Mouse (Mus musculus): ENCODE measurements around the gene Phrf1. TPM values are rescaled to one million over a fixed set of nuclear protein-coding genes. Genes with fewer than 3 reads are reported as not detected.
A peak's percentile ranks its signal among the peaks of the same experiment; 100 is the strongest.

Gene Phrf1
- total and polyA plus RNA-seq, 2 experiments from 2014 or later: 20.4 to 28.9 TPM

DNA sequence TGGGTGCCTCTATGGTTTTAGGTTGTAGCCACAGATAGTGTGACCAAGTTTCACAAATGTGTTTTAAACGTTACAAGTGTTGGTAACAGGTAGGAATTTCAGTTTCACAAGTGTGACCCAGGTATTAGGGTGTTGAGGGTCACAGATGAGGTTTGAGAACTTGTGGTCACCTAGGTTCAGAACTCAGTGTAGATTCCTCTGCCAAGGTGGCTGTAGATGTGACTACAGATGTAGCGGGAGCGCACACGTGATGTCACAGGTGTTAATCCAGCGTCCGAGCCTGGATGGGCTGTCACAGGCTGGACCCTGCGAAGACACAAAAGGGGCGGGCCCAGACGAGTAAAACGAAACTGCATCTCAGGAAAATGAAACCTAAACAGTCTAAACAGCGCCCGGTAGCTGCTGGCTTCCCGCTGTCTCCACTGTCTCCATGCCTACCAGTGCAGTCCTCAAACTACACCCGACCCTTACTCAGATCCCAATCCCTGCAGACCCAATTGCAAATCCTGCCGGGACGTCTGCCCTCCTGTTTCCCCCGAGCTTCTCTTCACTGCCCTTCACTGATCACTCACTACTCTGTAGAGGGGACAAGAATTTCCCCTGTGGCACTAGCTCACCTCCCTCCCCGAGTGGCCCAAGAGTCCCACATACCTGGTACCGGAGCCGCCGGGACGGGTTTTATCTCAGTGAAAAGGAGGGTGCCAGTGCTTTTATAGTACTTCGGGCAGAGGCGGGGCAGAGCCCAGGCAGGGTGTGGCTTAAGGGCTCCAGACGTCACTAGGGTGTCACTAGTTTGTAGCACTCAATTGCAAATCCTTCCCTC lies 37.4 kb downstream of the Phrf1 start, which contains the start of gene Irf7:
Irf7 (minus strand) TSS at position 743 of the 823 bp plus-strand sequence.
- peak within 1 kb of the TSS; percentile 67 for H3K4me3 ChIP-seq (ENCODE audit: low read depth, low read length)
- peaks cover 9% of the 10 kb centered on the region for H3K4me1 ChIP-seq (ENCODE audit: control insufficient read depth, insufficient read depth)
- 5% methylated on average over 25 of the region's 25 CpGs for WGBS
- H3K9me3 ChIP-seq (replicated peaks; ENCODE audit: control insufficient read depth, low read length): no peaks in the 10 kb centered on the region
- H3K4me2 ChIP-seq (ENCODE audit: low read depth, low read length): peak within 1 kb of the TSS; percentile 63
- no peak for TF ChIP-seq CTCF (IDR thresholded peaks at IDR 0.05; ENCODE audit: low read depth)
- TF ChIP-seq EP300 (IDR thresholded peaks at IDR 0.05; ENCODE audit: low read depth): no peak
- peak within 1 kb of the TSS; percentile 64 for H3K9ac ChIP-seq (replicated peaks; ENCODE audit: low read depth, low read length)
- no peaks in the 10 kb centered on the region for H3K27me3 ChIP-seq (ENCODE audit: control insufficient read depth, insufficient read depth, low read length)
- DNase-seq (ENCODE audit: low spot score): peak; percentile 77
- ATAC-seq (ENCODE audit: insufficient read depth, low read depth): peak; percentile 79
- peak within 1 kb of the TSS; percentile 46; the same call in 1 of the 2 replicates for H3K27ac ChIP-seq (ENCODE audit: low read depth)
- peaks cover 32% of the 10 kb centered on the region for H3K36me3 ChIP-seq (replicated peaks; ENCODE audit: control insufficient read depth, insufficient read depth, low read length)

DNA sequence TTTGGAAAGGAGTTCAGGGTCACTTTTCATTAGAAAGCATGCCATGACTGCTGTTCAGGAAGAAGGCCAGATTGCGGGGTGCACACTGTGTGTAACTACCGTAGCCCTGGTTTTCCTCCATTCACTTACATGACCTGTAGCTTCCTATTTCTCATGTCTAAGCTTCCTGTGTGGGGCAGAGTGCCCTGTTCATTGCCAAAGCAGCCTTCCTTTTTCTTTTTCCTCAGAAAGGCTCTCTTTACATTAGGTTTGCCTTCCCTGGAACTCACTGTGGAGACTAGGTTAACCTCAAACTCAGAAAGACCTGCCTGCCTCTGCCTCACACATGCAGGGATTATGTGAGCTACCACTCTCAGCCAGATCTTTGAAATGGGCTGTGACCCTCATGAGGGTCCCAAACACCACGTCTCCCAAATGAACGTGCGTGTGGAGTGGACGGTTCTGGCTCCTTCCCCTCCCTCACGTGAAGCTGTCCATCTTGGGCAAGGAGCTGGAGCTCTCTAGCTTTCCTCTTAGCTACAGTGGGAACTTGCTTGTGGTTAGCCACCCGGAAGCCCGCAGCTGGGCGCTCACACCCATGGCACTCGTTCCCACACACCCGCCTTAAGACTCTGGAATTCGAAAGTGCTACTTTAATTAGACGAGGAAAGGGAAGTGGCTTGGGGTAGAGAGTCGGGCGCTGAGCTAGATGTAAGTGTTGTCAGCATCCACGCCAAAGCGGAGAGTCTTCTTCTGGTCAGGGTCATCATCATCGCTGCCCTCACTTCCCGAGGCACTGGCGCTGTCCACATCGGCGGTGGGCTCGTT lies 40.1 kb downstream of the Phrf1 start:
- ATAC-seq (ENCODE audit: insufficient read depth, low read depth) (no peak), DNase-seq (ENCODE audit: low spot score) (no peak)
- peaks cover 5% of the 10 kb centered on the region; the same call in 1 of the 2 replicates for H3K36me3 ChIP-seq (replicated peaks; ENCODE audit: control insufficient read depth, insufficient read depth, low read length)
- no peaks in the 10 kb centered on the region for H3K27me3 ChIP-seq (ENCODE audit: control insufficient read depth, insufficient read depth, low read length)
- WGBS: 56% methylated on average over 24 of the region's 24 CpGs
- no peak overlapping the region for H3K9ac ChIP-seq (replicated peaks; ENCODE audit: low read depth, low read length)
- H3K27ac ChIP-seq (ENCODE audit: low read depth): no peak overlapping the region
- peaks cover 9% of the 10 kb centered on the region for H3K4me1 ChIP-seq (ENCODE audit: control insufficient read depth, insufficient read depth)
- H3K9me3 ChIP-seq (replicated peaks; ENCODE audit: control insufficient read depth, low read length): no peaks in the 10 kb centered on the region
- TF ChIP-seq EP300 (IDR thresholded peaks at IDR 0.05; ENCODE audit: low read depth) (no peak), CTCF (IDR thresholded peaks at IDR 0.05; ENCODE audit: low read depth) (no peak)
- H3K4me3 ChIP-seq (ENCODE audit: low read depth, low read length): no peak overlapping the region
- peak overlapping the region; percentile 41 for H3K4me2 ChIP-seq (ENCODE audit: low read depth, low read length)

DNA sequence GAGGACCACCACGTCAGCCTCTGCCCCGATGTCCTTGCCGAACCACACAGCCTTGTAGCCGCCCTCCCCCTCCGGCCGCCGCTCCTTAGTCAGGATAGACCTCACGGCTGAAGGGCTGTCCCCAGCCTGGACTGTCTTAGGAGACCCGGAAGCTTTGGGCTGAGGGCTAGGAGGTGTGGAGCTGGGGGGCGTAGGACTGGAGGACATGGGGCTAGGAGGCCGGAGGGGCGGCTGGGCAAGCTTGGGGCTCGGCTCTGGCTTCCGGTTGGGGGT lies 40.6 kb downstream of the Phrf1 start:
- H3K27ac ChIP-seq (ENCODE audit: low read depth): no peak overlapping the region

DNA sequence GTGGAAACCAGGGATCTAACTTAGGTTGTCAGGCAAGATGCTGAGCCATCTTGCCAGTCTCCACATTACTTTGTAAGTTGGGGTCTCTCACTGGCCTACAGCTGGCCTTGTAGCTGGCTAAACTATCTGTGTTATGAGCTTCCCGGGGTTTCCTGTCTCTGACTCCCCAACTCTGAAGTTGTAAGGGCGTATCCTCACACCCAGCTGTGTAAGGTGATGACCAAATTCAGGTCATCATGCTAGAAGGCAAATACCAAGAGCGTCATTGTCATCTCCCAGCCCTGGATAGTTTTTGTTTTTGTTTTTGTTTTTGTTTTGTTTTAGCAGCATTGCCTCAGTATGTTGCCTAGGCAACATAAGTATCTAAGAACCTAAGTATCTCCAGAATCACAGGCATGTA lies 42.0 kb downstream of the Phrf1 start:
- Histone ChIP-seq H3K27ac (ENCODE audit: low read depth) (no peak overlapping the region), H3K4me1 (ENCODE audit: control insufficient read depth, insufficient read depth) (peaks cover 4% of the 10 kb centered on the region; the same call in 1 of the 2 replicates), H3K36me3 (replicated peaks; ENCODE audit: control insufficient read depth, insufficient read depth, low read length) (no peaks in the 10 kb centered on the region), H3K9me3 (replicated peaks; ENCODE audit: control insufficient read depth, low read length) (no peaks in the 10 kb centered on the region), H3K4me3 (ENCODE audit: low read depth, low read length) (no peak overlapping the region), H3K27me3 (ENCODE audit: control insufficient read depth, insufficient read depth, low read length) (no peaks in the 10 kb centered on the region), H3K4me2 (ENCODE audit: low read depth, low read length) (no peak overlapping the region), H3K9ac (replicated peaks; ENCODE audit: low read depth, low read length) (no peak overlapping the region)
- WGBS: 85% methylated on average over 3 of the region's 3 CpGs
- no peak for DNase-seq (ENCODE audit: low spot score)
- no peak for ATAC-seq (ENCODE audit: insufficient read depth, low read depth)
- TF ChIP-seq EP300 (IDR thresholded peaks at IDR 0.05; ENCODE audit: low read depth) (no peak), CTCF (IDR thresholded peaks at IDR 0.05; ENCODE audit: low read depth) (no peak)

More for the DNA sequence above, 40.6 kb downstream of the Phrf1 start:
- Histone ChIP-seq H3K27me3 (ENCODE audit: control insufficient read depth, insufficient read depth, low read length) (no peaks in the 10 kb centered on the region), H3K36me3 (replicated peaks; ENCODE audit: control insufficient read depth, insufficient read depth, low read length) (no peaks in the 10 kb centered on the region), H3K9me3 (replicated peaks; ENCODE audit: control insufficient read depth, low read length) (no peaks in the 10 kb centered on the region), H3K4me3 (ENCODE audit: low read depth, low read length) (no peak overlapping the region), H3K9ac (replicated peaks; ENCODE audit: low read depth, low read length) (no peak overlapping the region), H3K4me1 (ENCODE audit: control insufficient read depth, insufficient read depth) (peaks cover 9% of the 10 kb centered on the region), H3K4me2 (ENCODE audit: low read depth, low read length) (peak overlapping the region; percentile 41)
- TF ChIP-seq CTCF (IDR thresholded peaks at IDR 0.05; ENCODE audit: low read depth) (no peak), EP300 (IDR thresholded peaks at IDR 0.05; ENCODE audit: low read depth) (no peak)
- 62% methylated on average over 14 of the region's 14 CpGs for WGBS
- DNase-seq (ENCODE audit: low spot score) (no peak), ATAC-seq (ENCODE audit: insufficient read depth, low read depth) (no peak)

DNA sequence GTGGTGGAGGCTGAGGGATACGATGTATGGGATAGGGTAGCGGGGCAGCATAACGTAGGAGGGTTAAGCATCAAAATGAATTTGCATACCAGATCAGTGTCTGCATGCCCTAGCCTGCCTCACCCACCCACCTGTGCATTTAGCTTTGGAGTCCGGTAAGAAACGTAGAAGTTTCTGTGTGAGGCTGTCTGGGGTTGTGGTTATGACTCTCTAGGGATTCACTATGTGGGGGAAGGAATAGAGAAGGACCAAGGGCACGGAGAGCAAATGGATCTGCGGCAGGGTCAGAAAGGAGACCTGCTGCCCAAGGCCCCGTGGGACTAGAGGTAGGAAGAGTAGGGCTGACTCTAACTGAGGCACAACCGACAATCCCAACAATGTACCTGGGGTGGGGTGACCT lies 46.8 kb downstream of the Phrf1 start:
- no peak for TF ChIP-seq EP300 (IDR thresholded peaks at IDR 0.05; ENCODE audit: low read depth)
- no peak for TF ChIP-seq CTCF (IDR thresholded peaks at IDR 0.05; ENCODE audit: low read depth)
- H3K36me3 ChIP-seq (replicated peaks; ENCODE audit: control insufficient read depth, insufficient read depth, low read length): no peaks in the 10 kb centered on the region
- H3K9ac ChIP-seq (replicated peaks; ENCODE audit: low read depth, low read length): no peak overlapping the region
- H3K4me3 ChIP-seq (ENCODE audit: low read depth, low read length): no peak overlapping the region
- no peaks in the 10 kb centered on the region for H3K9me3 ChIP-seq (replicated peaks; ENCODE audit: control insufficient read depth, low read length)
- no peaks in the 10 kb centered on the region for H3K4me1 ChIP-seq (ENCODE audit: control insufficient read depth, insufficient read depth)
- ATAC-seq (ENCODE audit: insufficient read depth, low read depth) (no peak), DNase-seq (ENCODE audit: low spot score) (no peak)
- H3K27ac ChIP-seq (ENCODE audit: low read depth): no peak overlapping the region
- 81% methylated on average over 9 of the region's 9 CpGs for WGBS
- H3K27me3 ChIP-seq (ENCODE audit: control insufficient read depth, insufficient read depth, low read length): peaks cover 18% of the 10 kb centered on the region; the same call in 1 of the 2 replicates
- H3K4me2 ChIP-seq (ENCODE audit: low read depth, low read length): no peak overlapping the region

All from heart, postnatal 0 days (tissue).